Mouse (Mus musculus): ENCODE measurements around the gene Slc25a11.

Gene Slc25a11

DNA sequence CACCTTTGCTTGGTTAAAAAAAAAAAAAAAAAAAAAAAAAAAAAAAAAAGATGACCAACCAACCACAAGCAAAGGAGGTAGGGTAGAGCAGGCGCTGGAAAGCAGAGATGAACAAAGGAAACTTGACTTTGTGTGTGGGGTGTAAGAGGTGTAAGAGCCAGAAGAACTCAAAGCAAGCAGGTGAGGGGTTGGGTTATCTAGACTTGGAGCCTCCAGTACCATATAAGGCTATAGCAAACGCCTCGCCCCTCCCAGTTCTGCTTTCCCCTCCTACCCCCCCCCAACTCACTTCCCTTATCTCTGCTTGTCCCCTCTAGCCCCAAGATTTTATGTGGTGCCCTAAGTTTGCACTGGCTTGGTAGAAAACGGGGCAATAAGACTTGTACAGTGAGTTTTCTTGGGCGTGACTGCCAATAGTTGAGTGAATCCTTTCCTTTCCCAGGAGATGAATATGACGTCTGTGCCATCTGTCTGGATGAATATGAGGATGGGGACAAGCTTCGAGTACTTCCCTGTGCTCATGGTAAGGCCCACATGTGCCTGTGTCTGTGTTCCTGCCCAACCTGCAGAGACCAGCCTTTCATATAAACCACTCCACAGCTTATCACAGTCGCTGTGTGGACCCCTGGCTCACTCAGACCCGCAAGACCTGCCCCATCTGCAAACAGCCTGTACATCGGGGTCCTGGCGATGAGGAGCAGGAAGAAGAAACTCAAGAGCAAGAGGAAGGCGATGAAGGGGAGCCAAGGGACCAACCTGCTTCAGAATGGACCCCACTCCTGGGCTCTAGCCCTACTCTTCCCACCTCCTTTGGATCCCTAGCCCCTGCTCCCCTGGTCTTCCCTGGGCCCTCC, 3.3 kb upstream of the Slc25a11 start:
- peak; percentile 62 for DNase-seq

DNA sequence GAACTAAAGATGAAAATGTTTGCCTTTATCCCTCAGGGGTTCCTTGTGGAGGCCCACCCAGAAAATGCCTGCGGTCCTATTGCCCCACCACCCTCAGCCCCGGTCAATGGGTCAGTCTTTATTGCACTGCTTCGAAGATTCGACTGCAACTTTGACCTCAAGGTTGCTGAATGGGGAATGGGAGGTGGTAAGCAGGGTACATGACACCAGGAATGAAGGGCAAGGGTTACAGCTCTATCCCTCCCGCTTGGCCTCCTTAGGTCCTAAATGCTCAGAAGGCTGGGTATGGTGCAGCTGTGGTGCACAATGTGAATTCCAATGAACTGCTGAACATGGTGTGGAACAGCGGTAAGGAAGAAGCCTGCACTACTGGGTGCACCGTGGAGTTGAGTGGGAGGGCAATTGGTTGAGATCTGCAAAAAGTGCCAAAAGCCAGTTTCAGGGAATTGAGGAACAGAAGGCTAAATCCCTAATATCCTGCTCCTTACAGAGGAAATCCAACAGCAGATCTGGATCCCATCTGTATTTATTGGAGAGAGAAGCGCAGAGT, 2.0 kb upstream of the Slc25a11 start:
- peak; percentile 28 for DNase-seq

DNA sequence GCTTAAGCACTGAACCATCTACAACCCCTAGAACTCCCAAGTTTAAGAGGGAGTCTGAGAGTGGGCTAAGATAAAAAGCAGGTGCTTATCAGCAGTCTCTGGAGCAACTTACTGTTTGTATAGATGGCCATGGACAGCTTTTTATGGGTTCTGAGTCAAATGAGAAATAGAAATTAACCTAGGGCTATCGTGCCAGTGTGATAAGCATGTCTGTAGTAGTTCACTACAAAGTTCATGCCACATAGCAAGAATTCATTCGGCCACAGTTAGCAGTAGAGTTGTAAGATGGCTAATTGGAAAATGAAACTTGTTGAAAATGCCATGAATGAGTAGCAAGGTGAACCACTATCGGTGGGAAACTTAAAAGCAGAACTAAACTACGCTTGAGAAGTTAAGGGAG, 1.2 kb upstream of the Slc25a11 start:
- no peak for DNase-seq

DNA sequence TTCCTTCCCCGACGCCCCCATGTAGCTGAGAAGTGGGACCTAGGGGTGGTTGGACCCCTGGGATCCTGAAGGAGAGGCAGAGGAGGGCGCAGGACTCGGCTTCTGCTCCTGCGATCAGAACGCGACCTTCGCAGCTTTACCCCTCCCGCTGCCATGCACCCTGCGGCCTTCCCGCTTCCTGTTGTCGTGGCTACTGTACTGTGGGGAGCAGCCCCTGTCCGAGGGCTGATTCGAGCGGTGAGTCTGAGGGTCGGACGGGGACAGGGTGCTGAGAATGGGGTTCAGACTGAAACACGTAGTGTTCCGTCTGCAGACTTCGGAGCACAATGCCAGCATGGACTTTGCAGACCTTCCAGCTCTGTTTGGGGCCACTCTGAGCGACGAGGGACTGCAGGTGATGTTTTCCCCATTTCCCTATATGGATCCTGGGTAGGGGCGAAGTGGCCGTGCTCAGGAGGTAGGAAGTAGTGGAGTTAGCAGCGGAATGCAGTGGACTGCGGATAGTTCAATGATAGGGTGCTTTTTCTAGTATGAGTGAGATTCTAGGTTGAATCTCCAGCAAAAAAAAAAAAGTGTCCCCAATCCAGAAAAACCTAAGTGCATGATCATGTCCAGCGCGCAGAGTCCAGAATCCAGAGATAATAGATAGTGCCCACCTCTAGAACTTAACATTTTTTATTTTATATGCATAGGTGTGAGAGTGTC, 589 bp upstream of the Slc25a11 start:
- peak; percentile 71 for DNase-seq

DNA sequence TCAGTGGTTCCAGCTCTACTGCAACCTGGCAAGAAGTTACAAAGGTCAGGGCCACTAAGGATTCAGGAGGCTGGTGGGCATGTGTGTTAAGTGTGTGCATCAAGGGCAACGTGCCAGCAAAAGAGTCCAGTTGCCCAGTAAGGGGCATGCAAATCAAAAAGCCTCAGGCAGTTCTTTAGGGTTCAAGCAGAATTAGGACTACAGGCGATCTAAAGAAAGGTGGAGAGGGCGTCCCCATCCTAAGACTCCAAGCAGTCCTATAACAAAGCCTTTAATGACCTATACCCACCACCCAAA, 1.1 kb downstream of the Slc25a11 start:
- peak; percentile 25 for DNase-seq

DNA sequence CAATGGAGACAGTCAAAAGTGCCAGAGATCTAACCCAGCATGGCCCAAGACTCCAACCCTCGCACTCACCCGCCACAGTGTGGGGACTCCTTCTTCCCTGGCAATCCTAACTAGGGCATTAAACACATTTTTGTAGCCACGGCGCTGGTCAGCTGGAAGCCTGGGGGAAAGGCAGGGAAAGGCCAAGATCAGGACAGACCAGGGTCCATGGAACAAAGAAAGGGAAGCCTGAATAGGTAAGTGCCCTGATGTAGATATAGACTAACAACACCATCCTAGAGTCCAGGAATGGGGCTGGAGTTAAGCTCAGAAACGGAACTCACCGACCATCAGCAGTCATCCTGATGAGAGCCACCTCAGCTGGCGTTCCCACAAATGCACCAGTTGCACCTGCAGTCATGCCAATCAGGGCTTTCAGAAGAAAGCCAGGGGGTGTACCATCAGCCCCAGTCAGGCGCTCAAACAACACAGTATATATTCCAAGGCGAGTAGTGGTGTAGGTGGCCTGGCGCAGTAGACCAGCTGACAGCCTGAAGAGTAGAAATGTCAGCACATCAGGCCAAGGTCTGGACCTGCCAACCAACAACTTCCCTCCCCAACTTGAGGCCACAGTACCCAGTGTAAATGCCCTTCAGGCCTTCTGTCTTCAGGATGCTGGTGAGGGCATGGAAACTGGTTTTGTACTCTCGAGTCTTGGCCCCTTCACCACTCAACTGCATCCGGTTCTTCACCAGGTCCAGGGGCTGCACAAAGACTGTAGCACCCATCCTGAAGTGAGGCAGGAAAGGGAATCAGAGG, 1.6 kb downstream of the Slc25a11 start:
- peak; percentile 20 for DNase-seq

DNA sequence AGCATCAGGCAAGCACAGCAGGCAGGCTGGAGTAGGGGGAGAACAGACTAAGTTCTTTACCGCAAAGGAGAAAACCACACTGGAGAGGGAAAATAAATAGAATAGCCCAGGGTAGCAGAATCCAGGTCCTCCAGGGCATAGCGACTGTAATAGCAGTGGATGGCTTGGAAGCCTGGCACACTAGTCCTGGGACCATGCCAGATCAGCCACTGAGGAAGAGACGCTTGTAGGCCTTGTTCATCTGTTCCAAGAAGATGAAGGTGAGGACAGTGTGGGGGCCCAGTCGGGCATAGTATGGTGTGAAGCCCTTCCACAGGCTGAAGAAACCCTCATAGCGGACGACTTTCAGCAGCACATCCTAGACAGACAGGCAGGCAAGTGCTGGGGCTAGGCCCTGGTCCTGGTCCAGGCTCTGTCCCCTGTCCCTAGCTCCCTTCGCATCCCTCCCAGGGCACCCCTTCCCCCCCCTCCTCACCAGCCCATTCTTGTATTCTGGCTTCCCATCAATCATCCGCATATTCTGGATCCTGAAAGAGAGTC, 2.6 kb downstream of the Slc25a11 start:
- no peak for DNase-seq

DNA sequence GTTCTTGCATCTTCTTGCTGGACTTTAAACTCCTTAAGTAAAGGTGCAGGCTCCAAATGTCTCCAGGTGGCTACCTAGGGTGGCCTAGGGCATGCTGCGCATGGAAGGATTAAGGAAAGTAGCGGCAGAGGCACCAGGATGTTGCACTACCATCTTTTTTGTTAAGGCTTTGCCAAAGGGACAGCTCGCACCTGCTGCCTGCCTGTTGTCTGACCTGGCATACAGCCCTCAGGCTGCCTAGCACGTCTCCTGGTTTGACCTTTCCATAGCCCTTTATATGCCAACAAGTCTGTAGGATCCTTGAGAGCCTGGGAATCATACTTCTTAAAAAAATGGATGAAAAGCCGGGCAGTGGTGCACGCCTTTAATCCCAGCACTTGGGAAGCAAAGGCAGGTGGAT, 4.2 kb downstream of the Slc25a11 start:
- DNase-seq, result no peak

DNA sequence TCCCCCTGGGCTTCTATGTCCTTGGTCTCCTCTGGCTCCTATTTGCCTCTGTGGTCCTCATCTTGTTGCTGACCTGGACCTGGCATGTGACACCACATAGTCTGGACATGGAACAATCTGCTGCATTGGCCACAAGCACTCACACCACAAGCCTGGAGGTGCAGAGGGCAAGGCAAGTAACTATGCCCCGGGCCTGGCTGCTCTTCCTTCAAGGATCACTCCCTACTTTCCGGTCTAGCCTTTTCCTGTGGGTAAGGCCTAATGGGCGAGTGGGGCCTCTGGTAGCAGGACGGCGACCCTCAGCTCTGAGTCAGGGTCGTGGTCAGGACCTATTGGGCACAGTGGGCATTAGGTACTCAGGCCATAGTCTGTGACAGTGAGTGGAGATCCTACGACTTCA, 6.0 kb downstream of the Slc25a11 start:
- no peak for DNase-seq

DNA sequence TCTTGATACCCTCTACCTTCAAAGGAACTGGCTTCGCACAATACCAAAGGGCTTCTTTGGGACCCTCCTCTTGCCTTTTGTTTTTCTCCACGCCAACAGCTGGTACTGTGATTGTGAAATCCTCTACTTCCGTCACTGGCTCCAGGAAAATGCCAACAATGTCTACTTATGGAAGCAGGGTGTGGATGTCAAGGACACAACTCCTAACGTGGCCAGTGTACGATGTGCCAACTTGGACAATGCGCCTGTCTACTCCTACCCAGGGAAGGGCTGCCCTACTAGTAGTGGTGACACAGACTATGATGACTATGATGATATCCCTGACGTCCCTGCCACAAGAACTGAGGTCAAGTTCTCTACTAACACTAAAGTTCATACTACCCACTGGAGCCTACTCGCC, 7.3 kb downstream of the Slc25a11 start:
- no peak for DNase-seq

DNA sequence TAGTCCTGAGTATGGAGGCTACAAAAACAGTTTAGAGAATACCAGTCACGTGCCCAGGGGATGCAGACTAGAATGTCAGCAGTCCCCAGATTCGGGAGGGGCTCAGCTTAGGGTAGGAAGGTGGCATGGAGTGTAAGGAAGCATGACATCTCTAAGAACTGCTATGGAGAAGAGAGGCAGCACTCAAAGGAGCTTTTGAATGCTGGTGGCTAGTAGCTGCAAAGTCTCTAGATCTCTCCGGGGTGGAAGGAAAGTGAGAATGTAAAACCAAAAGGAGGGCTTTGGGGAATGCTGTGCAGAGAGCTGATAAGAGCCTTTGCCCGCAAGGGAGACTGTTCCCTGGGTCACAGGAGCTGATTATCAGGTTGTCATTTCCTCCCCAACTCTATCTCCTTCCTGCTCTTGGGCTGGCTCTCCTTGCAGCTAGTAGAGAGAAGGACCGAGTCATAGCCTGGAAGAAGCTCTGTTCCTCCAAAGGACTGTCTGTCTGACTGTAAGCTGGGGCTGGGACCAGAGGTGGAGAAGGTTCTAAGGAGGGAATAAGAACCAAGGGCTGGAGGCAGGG, 8.5 kb downstream of the Slc25a11 start, which contains the start of gene Gp1ba:
TSS of gene Gp1ba (plus strand) at position 409 of the 565 bp plus-strand sequence.
- no peak for DNase-seq

DNA sequence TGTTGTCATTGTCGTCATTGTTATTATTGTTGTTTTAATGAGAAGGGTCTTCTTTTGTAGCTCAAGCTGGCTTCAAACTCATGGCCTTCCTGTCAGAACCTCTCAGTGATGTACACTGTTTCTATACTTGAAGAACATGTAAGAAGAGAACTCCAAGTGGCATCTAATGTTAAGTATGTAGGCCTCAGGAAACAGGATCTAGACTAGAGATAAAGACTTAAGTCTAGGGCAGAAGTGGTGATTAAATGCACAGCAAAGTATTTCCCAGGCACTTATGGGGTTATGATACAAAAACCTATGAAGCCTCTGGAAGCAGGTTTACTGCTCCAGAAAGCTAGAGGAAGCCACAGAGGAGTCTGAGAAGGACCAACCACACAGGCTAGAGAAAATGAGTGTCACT, 9.0 kb downstream of the Slc25a11 start:
- no peak for DNase-seq

DNA sequence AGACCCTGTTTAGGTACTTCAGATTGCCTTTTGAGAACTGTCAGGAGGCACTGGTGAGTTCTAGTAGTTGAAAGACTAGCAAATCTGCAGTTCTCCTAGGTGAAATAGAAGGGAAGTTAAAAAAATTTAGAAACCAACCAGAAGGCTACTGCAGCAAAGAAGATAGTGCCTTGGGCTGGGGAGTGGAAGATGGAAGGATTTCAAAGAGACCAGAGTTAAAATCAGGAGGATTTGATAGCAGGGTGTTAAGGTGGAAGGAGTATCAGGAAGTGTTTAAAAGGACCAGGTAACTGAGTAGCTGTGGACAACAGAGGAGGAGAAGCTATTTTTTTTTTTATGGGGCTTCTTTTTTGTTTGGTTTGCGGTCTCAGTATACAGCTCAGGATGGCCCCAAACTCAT, 9.5 kb downstream of the Slc25a11 start:
- no peak for DNase-seq

DNA sequence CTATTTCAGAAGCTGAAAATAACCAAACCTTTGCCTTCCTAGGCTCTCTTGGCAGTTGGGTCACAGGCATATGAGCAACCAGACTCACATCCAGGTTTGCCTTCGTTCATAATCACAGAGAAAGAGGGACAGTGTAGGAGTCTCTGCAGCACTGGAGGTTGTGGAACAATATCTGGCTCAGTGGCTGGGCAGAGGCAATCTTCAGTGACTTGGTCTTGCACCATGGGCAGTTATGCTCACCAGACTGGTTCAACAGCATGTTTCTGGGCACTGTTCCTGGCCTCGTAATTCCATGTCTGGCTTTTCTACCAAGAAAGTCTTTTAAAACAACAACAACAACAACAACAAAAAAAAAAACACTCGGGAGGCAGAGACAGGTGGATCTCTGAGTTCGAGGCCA, 11.7 kb downstream of the Slc25a11 start:
- no peak for DNase-seq

DNA sequence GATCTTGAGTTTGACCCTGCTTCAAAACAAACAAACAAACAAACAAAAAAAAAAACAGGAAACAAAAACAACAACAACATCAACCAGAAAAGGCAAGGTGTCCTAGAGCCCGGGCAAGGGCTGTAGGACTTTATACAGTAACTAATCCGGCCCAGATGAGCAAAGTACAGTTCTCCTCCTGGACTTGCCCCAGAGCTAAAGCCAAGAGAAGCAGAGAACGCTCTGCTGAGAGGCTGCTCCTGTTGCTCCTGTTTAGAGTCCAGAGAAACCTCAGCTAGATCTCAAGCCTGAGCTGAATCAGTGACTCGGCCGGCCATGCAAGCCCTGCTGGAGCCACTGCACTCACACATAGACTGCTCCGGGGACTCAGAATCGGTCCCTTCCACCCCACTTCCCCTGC, 17.1 kb downstream of the Slc25a11 start:
- DNase-seq, result no peak

DNA sequence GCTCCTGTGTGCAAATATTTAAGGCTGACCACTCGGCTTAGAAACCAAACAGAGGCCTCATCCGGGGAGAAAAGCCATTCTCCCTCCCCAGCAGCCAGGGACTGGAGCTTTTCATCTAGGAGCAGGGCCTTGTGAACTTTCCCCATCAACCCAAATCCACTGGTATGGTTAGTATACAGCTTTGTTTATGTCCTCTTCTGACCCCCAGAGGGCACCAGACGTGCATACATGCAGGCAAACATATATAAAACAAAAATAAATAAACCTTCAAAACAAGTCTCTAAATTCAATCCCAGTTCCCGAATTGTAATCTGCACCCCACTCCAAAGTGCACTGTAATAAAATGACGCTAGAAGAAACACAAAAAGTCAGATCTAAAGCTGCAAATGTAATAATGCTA, 17.7 kb downstream of the Slc25a11 start:
- peak; percentile 56 for DNase-seq

DNA sequence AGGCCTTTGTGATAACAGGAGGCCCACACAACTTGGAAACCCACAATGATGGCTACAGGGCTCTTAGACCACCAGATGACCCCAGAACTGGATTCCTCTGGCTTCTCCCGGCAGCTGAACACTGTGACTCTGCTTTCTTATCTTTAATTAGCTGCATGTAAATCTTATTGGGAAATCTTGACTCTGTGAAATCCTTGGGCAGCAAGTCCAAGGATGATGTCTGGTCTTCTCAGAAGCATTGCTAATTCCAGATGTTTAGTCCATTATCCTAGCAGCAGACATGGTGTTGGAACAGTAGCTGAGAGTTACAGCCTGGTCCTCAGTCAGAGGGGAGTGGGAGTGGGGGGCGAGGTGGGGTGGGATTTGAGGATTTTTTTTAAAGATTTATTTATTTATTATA, 18.8 kb downstream of the Slc25a11 start:
- DNase-seq, result no peak

DNA sequence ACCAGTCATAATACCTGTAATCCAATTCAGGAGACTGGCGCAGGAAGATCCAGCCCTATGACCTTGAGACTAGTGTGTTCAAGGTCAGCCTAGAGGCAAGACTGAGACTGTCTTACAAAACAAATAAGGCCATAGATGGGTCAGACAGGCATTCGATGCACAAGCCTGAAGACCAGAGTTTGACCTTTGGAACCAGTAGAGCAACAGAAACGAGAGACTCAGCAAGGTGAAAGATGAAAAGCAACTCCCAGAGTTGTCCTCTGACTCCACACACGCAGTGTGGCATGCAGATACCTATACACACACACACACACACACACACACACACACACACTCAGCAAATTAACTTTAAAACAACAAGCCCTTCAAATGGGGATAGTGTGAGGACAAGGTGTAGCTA, 20.4 kb downstream of the Slc25a11 start:
- no peak for DNase-seq

DNA sequence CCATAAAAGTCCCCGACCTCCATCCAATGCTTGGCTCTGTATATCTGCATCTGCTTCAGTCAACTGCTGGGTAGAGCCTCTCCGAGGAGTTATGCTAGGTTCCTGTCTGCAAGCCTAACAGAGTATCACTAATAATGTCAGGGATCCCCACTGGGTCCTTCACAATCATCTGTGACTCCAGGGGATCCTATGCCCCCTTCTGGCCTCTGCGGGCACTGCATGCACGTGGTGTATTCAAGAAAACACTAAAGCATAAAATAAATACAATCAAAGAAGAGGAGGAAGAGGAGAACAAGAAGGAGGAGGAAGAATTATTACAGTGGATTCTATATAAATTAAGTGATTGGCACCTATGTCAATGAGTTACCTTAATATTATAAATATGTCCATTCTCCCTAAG, 21.8 kb downstream of the Slc25a11 start:
- peak; percentile 87 for DNase-seq

DNA sequence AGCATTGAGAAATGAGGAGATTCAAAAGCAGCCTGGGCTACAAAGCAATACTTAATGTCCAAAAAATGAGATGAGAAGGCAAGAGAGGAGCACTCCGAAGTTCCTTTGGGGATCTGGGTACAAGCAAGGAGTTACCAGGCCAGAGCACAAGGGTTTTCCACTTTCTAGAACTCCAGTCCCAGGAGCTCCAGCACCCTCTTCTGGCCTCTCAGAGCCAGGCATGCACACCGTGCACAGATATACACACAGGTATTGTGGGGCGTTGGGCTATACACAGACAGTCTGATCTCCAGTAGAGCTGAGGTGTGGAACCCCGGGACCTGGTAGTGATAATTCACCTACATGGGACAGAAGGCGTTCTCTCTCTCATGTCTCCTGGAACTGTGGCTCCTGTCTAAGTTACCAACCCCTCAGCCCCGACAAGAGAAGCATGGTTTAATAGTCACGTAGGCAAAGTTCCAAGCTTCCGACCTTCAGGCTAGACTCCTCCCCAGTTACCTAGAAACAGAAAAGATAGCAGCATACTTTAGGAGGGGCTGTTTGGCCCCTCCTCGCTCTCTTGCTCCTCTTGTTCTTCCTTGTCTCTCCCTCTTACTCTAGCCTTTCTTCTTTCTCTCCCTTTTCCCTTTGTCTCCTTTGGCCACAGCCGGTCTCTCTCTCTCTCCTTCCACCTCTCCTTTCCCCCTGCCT, 24.1 kb downstream of the Slc25a11 start:
- DNase-seq, result peak; percentile 41

DNA sequence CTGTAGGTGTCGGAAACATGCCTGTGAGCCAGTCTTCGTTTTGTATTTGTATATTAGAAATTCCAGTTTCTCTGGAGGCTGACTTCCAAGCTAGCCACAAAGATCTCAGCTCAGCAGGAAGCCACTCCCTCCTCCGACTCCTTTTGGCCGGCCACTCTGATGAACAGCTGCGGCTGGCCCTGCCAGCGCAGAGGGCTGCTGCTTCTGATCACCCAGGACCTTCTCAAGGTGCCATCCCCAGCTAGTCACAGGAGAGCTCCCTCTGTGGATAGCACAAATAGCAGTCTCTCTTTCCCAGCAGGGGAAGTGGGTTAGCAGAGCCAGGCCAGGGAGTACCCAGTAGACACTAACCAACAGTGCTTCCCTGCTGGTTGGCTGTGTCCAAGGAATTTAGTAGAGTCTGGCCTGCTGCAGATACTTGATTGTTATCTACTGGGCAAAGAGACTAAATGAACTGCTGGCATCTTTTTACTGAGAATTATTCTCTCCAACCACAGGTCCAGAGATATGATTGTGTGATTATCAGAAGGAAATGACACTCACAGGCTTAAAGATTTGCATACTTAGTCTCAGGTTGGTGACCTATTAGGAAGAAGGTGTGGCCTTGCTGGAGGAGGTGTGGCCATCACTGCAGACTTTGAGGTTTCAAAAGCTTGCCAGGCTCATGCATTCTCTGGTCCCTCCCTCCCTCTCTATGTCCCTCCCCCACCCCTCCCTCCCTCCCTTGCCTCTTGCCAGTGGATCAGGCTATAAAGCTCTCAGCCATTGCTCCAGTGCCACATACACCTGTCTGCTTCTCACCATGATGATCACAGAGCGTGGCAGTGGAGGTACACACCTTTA, 25.1 kb downstream of the Slc25a11 start:
- no peak for DNase-seq
